Mouse (Mus musculus): ENCODE measurements around the gene Ruvbl1. TPM values are rescaled to one million over a fixed set of nuclear protein-coding genes. Genes with fewer than 3 reads are reported as not detected.

Ruvbl1 gene
- total and polyA plus RNA-seq, 3 experiments = 156 to 169 (median 159) TPM

- in situ Hi-C loops (cut with MboI; ENCODE audit: low pct_ligation_motif_present, low pct_unique_long_range_greater_than_20kb, low sequenced_read_pairs) (no loop called here), dilution Hi-C loops (cut with MboI; ENCODE audit: extremely low pct_ligation_motif_present, extremely low pct_unique_long_range_greater_than_20kb, low sequenced_read_pairs) (no loop called here)
- Histone ChIP-seq H3K36me3 (replicated peaks in 1 of 2; ENCODE audit: control insufficient read depth in 1 of 2, insufficient read depth in 1 of 2, low read length in 1 of 2) (peaks cover 28 to 36% of the 10 kb centered on the region in 2 experiments), H3K9ac (ENCODE audit: insufficient read depth, low read depth) (peak within 1 kb of the TSS; percentile 92), H3K4me1 (ENCODE audit: control insufficient read depth in 1 of 2, insufficient read depth in 2 of 2) (peaks cover 12 to 40% of the 10 kb centered on the region in 2 experiments), H3K4me3 (replicated peaks in 1 of 3; ENCODE audit: low read depth in 2 of 3, low read length in 2 of 3, poor library complexity in 1 of 3) (peak within 1 kb of the TSS; percentile 87 to 99 (median 98)), H3K4me2 (ENCODE audit: insufficient read depth, low read depth, poor library complexity, severe bottlenecking) (peak within 1 kb of the TSS; percentile 98), H3K27ac (ENCODE audit: insufficient read depth, low read depth) (peak within 1 kb of the TSS; percentile 67), H3K9me3 (replicated peaks; ENCODE audit: low read length) (no peaks in the 10 kb centered on the region), H3K79me2 (replicated peaks; ENCODE audit: control insufficient read depth, extremely low read depth, insufficient read depth, poor library complexity, severe bottlenecking) (peaks cover 47% of the 10 kb centered on the region), H3K27me3 (replicated peaks) (no peaks in the 10 kb centered on the region)
- TF ChIP-seq CTCF (conservative IDR thresholded peaks at IDR 0.05 in 1 of 2, IDR thresholded peaks at IDR 0.05 in 1 of 2; ENCODE audit: low read depth in 2 of 2, low read length in 2 of 2) = no peak
- peak; percentile 98 for TF ChIP-seq POLR2A (IDR thresholded peaks at IDR 0.05; ENCODE audit: low read depth, low read length)
- peak; percentile 89 for TF ChIP-seq TCF12 (IDR thresholded peaks at IDR 0.05; ENCODE audit: low read depth, low read length)
- TF ChIP-seq MAX (IDR thresholded peaks at IDR 0.05; ENCODE audit: low read length) = peak; percentile 84
- TF ChIP-seq CHD2 (IDR thresholded peaks at IDR 0.05; ENCODE audit: low read length) = peak; percentile 39
- TF ChIP-seq E2F4 (IDR thresholded peaks at IDR 0.05; ENCODE audit: insufficient replicate concordance, low read depth, low read length) = no peak
- TF ChIP-seq MYC (IDR thresholded peaks at IDR 0.05; ENCODE audit: low read depth, low read length) = peak; percentile 81
- TF ChIP-seq UBTF (IDR thresholded peaks at IDR 0.05; ENCODE audit: low read depth, low read length) = no peak
- TF ChIP-seq ETS1 (conservative IDR thresholded peaks at IDR 0.05; ENCODE audit: low read depth, low read length) = 0 out of 2 replicates have a peak, but pooled peaks have one; percentile 11
- TF ChIP-seq JUND (conservative IDR thresholded peaks at IDR 0.05; ENCODE audit: low read depth, low read length) = no peak
- peak; percentile 81 for TF ChIP-seq MXI1 (IDR thresholded peaks at IDR 0.05; ENCODE audit: low read depth, low read length)
- TF ChIP-seq USF2 (conservative IDR thresholded peaks at IDR 0.05; ENCODE audit: low read depth, low read length) = no peak
- peak; percentile 40; the same call in 1 of the 2 replicates for TF ChIP-seq IRF4 (IDR thresholded peaks at IDR 0.05; ENCODE audit: low read depth, low read length)
- no peak for TF ChIP-seq JUN (IDR thresholded peaks at IDR 0.05; ENCODE audit: insufficient read depth, low read depth, low read length)
- no peak for TF ChIP-seq PAX5 (IDR thresholded peaks at IDR 0.05; ENCODE audit: low read length)
- peak; percentile 100 for TF ChIP-seq ELF1 (IDR thresholded peaks at IDR 0.05; ENCODE audit: low read depth, low read length)
- TF ChIP-seq GABPA (IDR thresholded peaks at IDR 0.05; ENCODE audit: insufficient replicate concordance, low read depth, low read length) = peak; percentile 89; the same call in 1 of the 2 replicates
- TF ChIP-seq ZC3H11A (IDR thresholded peaks at IDR 0.05; ENCODE audit: low read depth, low read length) = no peak
- TF ChIP-seq MEF2A (IDR thresholded peaks at IDR 0.05; ENCODE audit: borderline replicate concordance, low read depth, low read length) = peak; percentile 71
- TF ChIP-seq CHD1 (IDR thresholded peaks at IDR 0.05; ENCODE audit: low read depth, low read length) = no peak
- TF ChIP-seq ZMIZ1 (IDR thresholded peaks at IDR 0.05; ENCODE audit: low read depth, low read length) = peak; percentile 95
- TF ChIP-seq NELFE (IDR thresholded peaks at IDR 0.05; ENCODE audit: low read depth, low read length) = peak; percentile 97
- TF ChIP-seq KAT2A (IDR thresholded peaks at IDR 0.05; ENCODE audit: insufficient replicate concordance, low read length) = peak; percentile 99
- TF ChIP-seq BHLHE40 (IDR thresholded peaks at IDR 0.05; ENCODE audit: low read depth, low read length) = no peak; the same call in 1 of the 2 replicates
- TF ChIP-seq HCFC1 (IDR thresholded peaks at IDR 0.05; ENCODE audit: low read depth, low read length) = peak; percentile 93
- TF ChIP-seq SIN3A (IDR thresholded peaks at IDR 0.05; ENCODE audit: low read length) = peak; percentile 97
- TF ChIP-seq EP300 (IDR thresholded peaks at IDR 0.05; ENCODE audit: low read length) = no peak
- no peak for TF ChIP-seq MAFK (IDR thresholded peaks at IDR 0.05; ENCODE audit: insufficient replicate concordance, low read length)
- no peak for TF ChIP-seq ZNF384 (IDR thresholded peaks at IDR 0.05; ENCODE audit: low read depth, low read length)
- TF ChIP-seq TBP (conservative IDR thresholded peaks at IDR 0.05; ENCODE audit: low read depth, low read length) = peak; percentile 87
- TF ChIP-seq USF1 (IDR thresholded peaks at IDR 0.05; ENCODE audit: low read depth, low read length) = peak; percentile 20; the same call in 1 of the 2 replicates
- TF ChIP-seq SMC3 (IDR thresholded peaks at IDR 0.05; ENCODE audit: low read depth, low read length) = no peak
- peak; percentile 92 for TF ChIP-seq POLR2AphosphoS2 (IDR thresholded peaks at IDR 0.05; ENCODE audit: low read depth, low read length)
- no peak for TF ChIP-seq RAD21 (IDR thresholded peaks at IDR 0.05; ENCODE audit: low read depth, low read length)
- no peak for TF ChIP-seq ZKSCAN1 (IDR thresholded peaks at IDR 0.05; ENCODE audit: borderline replicate concordance, low read depth, low read length)
- peak; percentile 88 for TF ChIP-seq NRF1 (IDR thresholded peaks at IDR 0.05; ENCODE audit: low read depth, low read length)
- peak; percentile 96 for DNase-seq (ENCODE audit: extremely low read depth)
These were observed 53.4 kb downstream of the Ruvbl1 start, which contains the start of gene Sec61a1 for GRCm38 (mm10) chr6:88518404-88519263. TSS of gene Sec61a1 (minus strand) at chr6:88518905.
